Mouse (Mus musculus): ENCODE results near the gene Rs1.
"Not testable (repeated sequence)": the region's sequence is repeated elsewhere in the genome, so short reads cannot be mapped to it uniquely, and the experiment has no call there.

Gene Rs1

DNA sequence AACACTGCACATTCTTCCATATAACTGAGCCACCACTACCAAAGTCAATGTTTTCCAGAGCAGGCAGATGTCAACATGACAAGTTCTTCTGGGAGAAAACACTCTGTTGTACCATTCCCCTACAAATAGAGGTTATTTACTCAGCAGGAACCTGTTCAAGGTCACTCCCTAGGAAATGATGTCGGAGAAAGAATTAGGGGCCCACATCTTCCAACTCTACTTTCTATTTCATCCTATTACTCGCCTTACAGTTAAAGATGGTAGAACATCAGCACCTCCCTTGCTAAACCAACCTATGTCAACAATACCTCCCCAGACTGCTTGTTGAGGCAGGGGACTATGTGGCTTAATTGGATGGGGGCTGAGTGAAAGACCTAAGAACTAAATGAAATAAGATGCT lies at the start of gene Rs1:
Gene Rs1 (plus strand): TSS at position 301 of the 400 bp plus-strand sequence.
- no peak for DNase-seq

DNA sequence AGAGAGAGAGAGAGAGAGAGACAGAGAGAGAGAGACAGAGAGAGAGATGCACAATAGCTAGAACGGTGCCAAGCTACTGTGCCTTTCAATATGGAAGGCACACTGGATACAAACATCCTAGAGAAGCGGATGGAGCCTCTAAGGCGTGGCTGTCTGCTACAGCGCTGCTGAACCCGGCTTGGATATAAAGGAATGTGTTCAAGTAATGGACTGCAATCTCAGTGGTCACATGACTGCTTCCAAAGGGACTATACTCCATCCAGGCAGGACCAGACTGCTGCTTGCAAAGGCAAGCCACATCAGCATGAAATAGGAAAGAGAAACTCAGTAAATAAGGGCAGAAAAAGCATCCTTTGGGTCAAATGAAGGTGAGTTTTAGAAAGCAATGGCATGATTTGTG lies 32.2 kb upstream of the Rs1 start, which contains the start of gene Ppef1:
Gene Ppef1 (minus strand): TSS at position 116 of the 400 bp plus-strand sequence.
- DNase-seq = no peak

DNA sequence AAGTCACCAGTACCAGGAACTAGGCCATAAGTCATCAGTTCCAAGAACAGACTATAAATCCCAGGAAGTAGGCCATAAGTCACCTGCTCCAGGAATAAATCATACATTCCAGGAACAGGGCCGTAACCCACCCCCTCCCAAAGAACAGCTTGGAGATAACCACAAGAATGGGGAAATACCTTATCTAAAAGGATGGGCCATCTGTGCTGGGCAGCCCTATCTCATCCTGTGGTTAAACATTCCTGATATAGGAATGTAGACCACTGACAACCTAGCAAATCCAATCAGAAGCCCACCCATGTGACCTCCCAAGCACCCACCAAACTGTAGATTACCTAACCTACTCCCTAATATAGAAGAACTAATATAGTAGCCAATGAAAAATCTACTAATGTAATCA lies 22.4 kb upstream of the Rs1 start:
- no peak for DNase-seq

DNA sequence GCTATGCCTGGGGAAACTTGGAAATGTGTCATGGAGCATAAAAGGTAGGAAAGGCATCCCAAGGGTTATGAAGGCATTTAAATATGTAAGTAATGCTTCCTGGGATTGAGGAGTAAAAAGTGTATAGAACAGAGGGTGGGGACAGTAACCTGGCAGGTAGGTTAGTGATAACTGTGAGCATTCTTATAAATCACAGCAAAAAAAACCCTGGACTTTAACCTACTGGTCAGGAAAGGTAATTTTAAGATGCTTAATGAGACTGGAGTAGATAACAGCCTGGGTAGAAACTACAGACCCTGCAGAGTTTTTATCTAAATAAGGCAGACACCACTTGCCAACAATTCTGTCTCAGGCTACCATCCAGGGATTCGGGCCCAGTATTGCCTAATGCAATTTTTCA lies 19.2 kb upstream of the Rs1 start:
- no peak for DNase-seq

DNA sequence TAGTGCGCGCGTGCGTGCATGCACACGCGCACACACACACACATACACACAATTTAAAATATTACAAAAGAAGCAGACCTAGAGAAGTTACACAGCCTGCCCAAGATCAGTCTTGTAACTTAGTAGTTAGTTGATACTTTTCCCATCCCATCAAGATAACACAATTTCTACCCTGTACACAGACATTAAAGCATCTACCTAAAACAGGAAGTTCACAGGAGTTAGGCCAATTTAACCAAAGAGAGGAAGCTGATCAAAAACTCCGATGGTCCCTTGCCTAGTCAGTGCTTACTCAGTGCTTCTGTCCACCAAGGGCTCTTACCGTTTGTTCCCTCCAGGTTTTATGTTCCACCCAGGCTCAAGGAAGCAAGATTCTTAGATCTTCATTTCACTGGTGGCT lies 17.0 kb upstream of the Rs1 start:
- DNase-seq = no peak

DNA sequence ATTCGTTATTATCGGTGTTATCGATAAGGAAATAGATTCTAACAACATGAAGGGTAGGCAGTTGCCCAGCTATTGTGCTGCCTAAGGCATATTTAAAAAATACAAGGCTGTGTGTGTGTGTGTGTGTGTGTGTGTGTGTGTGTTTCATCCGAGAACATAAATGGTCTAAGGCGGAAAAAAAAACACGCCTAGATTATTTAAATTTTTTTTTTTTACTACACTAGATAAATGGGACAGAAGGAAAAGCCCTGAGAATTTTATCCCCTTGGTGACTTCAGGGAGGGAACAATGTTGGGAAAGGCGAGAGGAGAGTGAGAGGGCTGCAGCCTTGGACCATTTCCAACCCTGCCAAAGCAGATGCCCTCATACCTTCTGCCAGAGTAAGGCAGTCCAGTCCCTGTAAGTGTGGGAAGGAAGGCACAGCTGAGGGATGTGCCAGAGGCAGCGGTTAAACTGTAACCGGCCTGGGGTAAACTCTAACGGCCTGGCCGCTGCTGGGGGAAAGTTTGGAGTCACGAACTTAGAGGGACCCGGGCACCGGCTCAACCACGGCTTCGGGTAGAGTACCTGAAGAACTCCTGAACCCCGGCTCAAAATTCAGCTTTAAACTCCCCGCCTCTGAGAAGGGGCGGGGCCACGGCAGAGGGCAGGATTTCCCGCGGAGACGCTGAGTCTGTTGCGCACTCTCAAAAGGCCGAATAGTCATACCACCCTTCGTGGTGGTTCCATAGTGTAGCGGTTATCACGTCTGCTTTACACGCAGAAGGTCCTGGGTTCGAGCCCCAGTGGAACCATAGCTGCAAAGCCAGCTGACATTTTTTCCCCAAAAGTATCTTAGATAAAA lies 2.2 kb upstream of the Rs1 start:
- peak; percentile 95 for DNase-seq

DNA sequence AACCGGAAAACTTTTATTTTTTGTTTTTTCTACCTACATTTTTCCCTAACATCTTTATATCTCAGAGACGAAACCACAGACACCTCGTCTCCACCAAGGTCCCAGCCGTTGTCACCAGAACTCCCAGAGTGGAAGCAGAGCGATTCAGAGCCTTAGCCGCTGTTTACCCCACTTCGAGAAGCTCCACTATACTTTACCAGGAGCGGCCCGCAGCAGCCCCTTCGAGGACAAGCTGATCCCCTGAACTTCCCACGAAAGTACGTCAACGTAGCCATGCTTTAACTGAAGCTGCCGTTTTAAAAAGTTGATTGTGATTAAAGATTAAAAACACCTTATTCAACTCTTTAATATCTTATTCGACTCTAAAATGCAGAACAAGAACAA lies 1.6 kb upstream of the Rs1 start:
- DNase-seq = no peak

DNA sequence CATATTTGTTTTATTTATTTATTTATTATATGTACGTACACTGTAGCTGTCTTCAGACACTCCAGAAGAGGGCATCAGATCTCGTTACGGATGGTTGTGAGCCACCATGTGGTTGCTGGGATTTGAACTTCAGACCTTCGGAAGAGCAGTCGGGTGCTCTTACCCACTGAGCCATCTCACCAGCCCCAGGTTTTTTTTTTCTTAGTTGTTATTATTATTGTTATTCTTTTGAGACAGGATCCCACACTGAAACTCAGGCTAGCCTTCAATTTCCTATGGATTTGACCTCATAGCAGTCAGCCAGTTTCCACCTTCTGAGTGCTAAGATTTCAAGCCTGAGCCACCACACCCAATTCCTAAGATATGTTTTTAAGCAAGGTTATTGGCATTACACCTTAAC lies 1.8 kb downstream of the Rs1 start:
- DNase-seq = not testable (repeated sequence)

DNA sequence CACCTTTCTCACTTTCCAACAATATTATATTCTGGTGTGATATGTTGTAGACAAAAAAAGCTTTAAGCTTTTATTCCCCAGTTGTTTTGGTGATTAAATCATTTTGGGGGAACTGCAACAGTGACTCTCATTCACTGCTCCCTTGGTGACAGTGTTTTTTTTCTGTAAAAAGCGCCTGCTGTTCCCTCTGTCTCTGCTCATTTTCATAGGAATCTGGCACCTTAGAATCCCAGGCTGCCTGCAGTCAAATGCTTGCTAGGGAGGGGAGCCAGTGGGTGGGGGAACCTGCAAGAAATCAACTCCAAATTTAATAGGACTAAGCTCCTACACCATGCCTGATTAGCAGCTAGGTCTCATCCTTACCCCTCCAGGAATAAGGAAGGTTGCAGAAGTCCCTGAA lies 5.2 kb downstream of the Rs1 start:
- no peak for DNase-seq

DNA sequence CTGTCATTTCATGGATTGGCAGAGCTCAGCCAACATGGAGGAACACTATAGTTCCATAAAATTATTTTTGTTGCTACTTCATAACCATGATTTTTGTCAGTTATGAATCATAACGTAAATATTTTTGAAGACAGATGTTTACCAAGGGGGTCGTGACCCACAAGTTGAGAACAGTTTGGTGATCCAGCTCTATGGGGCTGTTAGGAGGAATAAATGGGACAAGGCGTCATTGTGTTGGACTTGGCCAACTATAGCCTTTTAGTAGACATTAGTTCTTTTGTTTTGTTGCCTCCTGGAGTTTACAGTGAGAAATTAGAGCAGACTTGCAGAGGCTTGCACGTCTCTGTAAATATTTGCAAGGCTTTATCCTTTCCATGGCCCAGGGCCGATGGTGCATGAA lies 14.5 kb downstream of the Rs1 start:
- no peak for DNase-seq

DNA sequence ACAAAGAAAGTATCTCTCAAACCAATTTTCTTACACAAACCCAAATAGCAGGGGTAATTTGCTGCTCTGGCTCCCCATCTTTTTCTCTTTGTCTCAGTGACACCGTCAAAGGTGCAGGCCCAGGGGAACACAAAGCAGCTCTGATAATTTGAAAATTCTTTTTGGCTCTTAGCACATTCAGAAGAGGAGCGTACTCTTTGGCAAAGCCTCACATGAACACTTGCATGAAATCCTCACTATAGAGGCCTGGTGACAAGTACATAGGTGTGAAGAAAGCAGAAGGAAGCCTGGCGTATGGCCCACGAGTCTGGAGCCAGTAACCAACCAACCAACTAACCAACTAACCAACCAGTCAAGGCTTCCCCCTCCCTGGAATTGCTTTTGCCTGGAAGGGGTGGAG lies 27.1 kb downstream of the Rs1 start:
- DNase-seq = no peak

DNA sequence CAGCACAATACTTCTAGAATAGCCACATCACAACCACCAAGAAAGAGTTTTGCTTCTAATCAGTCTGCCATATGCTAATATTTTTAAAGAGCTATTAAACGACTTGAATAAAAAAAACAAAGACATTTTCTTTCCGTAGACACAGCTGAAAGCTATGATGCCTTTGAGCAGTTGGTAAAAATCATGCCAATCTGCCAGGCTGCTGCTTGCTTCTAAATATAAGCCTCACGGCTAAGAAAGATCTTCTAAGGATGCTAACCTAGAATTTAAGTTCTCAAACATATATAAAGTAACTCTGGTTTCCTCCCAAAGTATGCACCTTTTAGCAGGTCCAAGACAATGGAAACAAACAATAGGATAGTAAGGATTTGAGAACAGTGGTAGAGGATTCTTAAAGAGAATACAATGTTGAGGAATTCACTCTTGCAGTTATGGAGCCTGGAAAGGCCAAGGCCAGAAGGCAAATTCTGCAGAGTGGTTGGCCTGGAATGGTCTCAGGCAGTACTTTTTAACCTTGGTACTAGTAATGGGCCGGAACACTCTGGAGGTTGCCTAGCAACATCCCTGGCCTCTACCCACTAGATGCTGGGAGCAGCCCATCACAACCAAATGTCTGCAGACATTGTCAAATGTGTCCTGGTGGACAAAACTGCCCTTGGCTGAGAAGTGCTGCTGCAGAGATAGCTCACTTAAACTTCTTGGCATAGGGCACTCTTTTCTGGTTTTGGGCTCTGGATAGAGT lies 36.8 kb downstream of the Rs1 start:
- peak; percentile 14 for DNase-seq

DNA sequence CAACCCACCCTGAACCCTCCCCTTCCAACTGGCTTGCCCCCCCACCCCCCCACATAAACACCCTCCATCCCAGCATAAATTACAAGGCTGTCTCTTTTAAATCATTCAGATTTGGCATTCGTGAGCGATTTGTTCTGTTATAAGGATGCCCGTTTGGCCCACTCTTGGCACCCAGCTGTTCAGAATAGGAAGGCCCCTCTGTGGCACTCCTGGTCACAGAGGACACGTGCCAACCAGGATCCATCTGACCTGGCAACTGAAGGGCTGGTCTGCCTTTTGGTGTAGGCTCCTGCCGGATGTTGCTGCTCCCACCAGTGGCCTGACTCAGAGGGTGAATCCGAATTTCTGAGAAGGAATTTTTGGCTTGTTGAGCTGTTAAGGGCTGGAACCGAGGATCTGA lies 40.4 kb downstream of the Rs1 start:
- no peak for DNase-seq
